Mouse (Mus musculus): ENCODE measurements around the gene Sf1.

The Sf1 gene

GRCm38 (mm10) chr19:6376255-6376564, 12.7 kb downstream of the Sf1 start:
- DNase-seq, result peak; percentile 67 to 76

GRCm38 (mm10) chr19:6376643-6377042, 13.2 kb downstream of the Sf1 start:
- no peak for DNase-seq

- DNase-seq, result no peak
These were observed 14.0 kb downstream of the Sf1 start for GRCm38 (mm10) chr19:6377327-6378040.

- no peak for DNase-seq
These were observed 17.1 kb downstream of the Sf1 start for GRCm38 (mm10) chr19:6380411-6381166.

- no peak for DNase-seq
These were observed 17.7 kb downstream of the Sf1 start for GRCm38 (mm10) chr19:6381238-6381637.

- no peak for DNase-seq
These were observed 18.9 kb downstream of the Sf1 start for GRCm38 (mm10) chr19:6382323-6382924.

GRCm38 (mm10) chr19:6383470-6383869, 20.0 kb downstream of the Sf1 start:
- no peak for DNase-seq

GRCm38 (mm10) chr19:6384128-6384527, 20.6 kb downstream of the Sf1 start, which contains the start of gene Pygm:
Gene Pygm, plus strand, starts transcription at chr19:6384399.
- DNase-seq, result peak; percentile 72 to 80

- DNase-seq, result no peak
These were observed 21.5 kb downstream of the Sf1 start for GRCm38 (mm10) chr19:6384954-6385353.

- DNase-seq, result no peak
These were observed 21.9 kb downstream of the Sf1 start for GRCm38 (mm10) chr19:6385419-6385818.

GRCm38 (mm10) chr19:6385821-6386220, 22.3 kb downstream of the Sf1 start:
- DNase-seq, result no peak

GRCm38 (mm10) chr19:6386234-6386633, 22.7 kb downstream of the Sf1 start:
- DNase-seq, result no peak

- no peak for DNase-seq
These were observed 24.5 kb downstream of the Sf1 start for GRCm38 (mm10) chr19:6388006-6388405.

- DNase-seq, result no peak
These were observed 26.3 kb downstream of the Sf1 start for GRCm38 (mm10) chr19:6389803-6390202.

GRCm38 (mm10) chr19:6390251-6390650, 26.8 kb downstream of the Sf1 start:
- no peak for DNase-seq

- DNase-seq, result peak in 1 of 2 experiments; percentile 36
These were observed 29.4 kb downstream of the Sf1 start for GRCm38 (mm10) chr19:6392743-6393393.

- DNase-seq, result peak in 1 of 2 experiments; percentile 28
These were observed 30.1 kb downstream of the Sf1 start for GRCm38 (mm10) chr19:6393637-6394036.

GRCm38 (mm10) chr19:6396237-6396636, 32.7 kb downstream of the Sf1 start:
- no peak for DNase-seq

GRCm38 (mm10) chr19:6397582-6398249, 34.2 kb downstream of the Sf1 start:
- peak; percentile 36 to 53 for DNase-seq

GRCm38 (mm10) chr19:6398447-6399284, 35.2 kb downstream of the Sf1 start:
- DNase-seq, result peak; percentile 79 to 89

- peak; percentile 59 to 90 for DNase-seq
These were observed 36.0 kb downstream of the Sf1 start, which contains the start of gene Rasgrp2 for GRCm38 (mm10) chr19:6399285-6400095. Gene Rasgrp2, plus strand, starts transcription at chr19:6399340.
